Mouse (Mus musculus) neural tube, embryonic 14.5 days (tissue): Measurements from ENCODE around the gene Gfpt1. TPM values are rescaled to one million over a fixed set of nuclear protein-coding genes. Genes with fewer than 3 reads are reported as not detected.
A peak's percentile ranks its signal among the peaks of the same experiment; 100 is the strongest.

Source experiments
- ATAC-seq: fragments of 200-750 bp; cut with Nextera tagmentation; 2 replicates; pipeline ENCODE4 v1.8.0; 2017; ENCODE audit warnings: low read depth, mild to moderate bottlenecking, moderate TSS enrichment, moderate library complexity
- H3K27ac ChIP-seq: fragments of 300-500 bp; sonication (generic); 2 replicates; pipeline ENCODE4 v1.5.1; 2014; ENCODE audit warnings: low read depth, mild to moderate bottlenecking, control low read depth, low read length, moderate library complexity, mixed read lengths
- H3K27me3 ChIP-seq: fragments of 300-500 bp; sonication (generic); 2 replicates; pipeline ENCODE4 v1.6.1; 2014; ENCODE audit warnings: low read length; ENCODE audit not compliant: control insufficient read depth, insufficient read depth
- H3K36me3 ChIP-seq: fragments of 300-500 bp; sonication (generic); 2 replicates; pipeline ENCODE4 v1.6.1; 2014; ENCODE audit warnings: low read length, mixed read lengths; ENCODE audit not compliant: control insufficient read depth, insufficient read depth
- H3K4me1 ChIP-seq: fragments of 300-500 bp; sonication (generic); 2 replicates; pipeline ENCODE4 v1.6.1; 2014; ENCODE audit warnings: low read length; ENCODE audit not compliant: control insufficient read depth, insufficient read depth
- H3K4me2 ChIP-seq: fragments of 300-500 bp; sonication (generic); 2 replicates; pipeline ENCODE4 v1.6.1; 2014; ENCODE audit warnings: mild to moderate bottlenecking, low read depth, low read length, control low read depth
- H3K4me3 ChIP-seq: fragments of 300-500 bp; sonication (generic); 2 replicates; pipeline ENCODE4 v1.5.1; 2014; ENCODE audit warnings: low read depth, low read length, control low read depth, mixed read lengths
- H3K9ac ChIP-seq: fragments of 300-500 bp; sonication (generic); replicated peaks from 2 replicates; pipeline ENCODE4 v1.6.1; 2014; ENCODE audit warnings: low read depth, mild to moderate bottlenecking, control low read depth, low read length, mixed read lengths
- H3K9me3 ChIP-seq: fragments of 300-500 bp; sonication (generic); 2 replicates; pipeline ENCODE4 v1.6.1; 2016; ENCODE audit warnings: low read length; ENCODE audit not compliant: control insufficient read depth
- WGBS: fragments of 180-500 bp; shearing (Covaris S2); extraction: QIAGEN DNeasy Blood & Tissue Kit; methylation state at CpG from one replicate; pipeline ENCODE4 v1.1.7; 2014; 5-methylcytosine and 5-hydroxymethylcytosine counted together
- polyA plus RNA-seq: library from polyadenylated mRNA; unstranded; fragments of >200 nt; fragmentation: Nextera tagmentation; extraction: Ambion mirVana; gene quantifications from 2 replicates; pipeline ENCODE4 v1.2.1, GENCODE M21; 2014

Gene Gfpt1
- 32.3 and 33.4 TPM in 2 replicates for polyA plus RNA-seq

- peak; percentile 97 for ATAC-seq
- H3K27me3 ChIP-seq = no peaks in the 10 kb centered on the region
- H3K36me3 ChIP-seq = no peaks in the 10 kb centered on the region
- H3K4me2 ChIP-seq = peak within 1 kb of the TSS; percentile 62
- H3K4me1 ChIP-seq = peaks cover 7% of the 10 kb centered on the region
- peak within 1 kb of the TSS; percentile 90 for H3K4me3 ChIP-seq
- no peaks in the 10 kb centered on the region for H3K9me3 ChIP-seq
- under 1% methylated on average over 63 of the region's 68 CpGs for WGBS
- peak within 1 kb of the TSS; percentile 97 for H3K27ac ChIP-seq
- H3K9ac ChIP-seq = peak within 1 kb of the TSS; percentile 95
These were observed at the start of gene Gfpt1 for GRCm38 (mm10) chr6:87042337-87043130. TSS of gene Gfpt1 (plus strand) at chr6:87042846.

- Histone ChIP-seq H3K9me3 (no peaks in the 10 kb centered on the region), H3K4me2 (no peak overlapping the region), H3K36me3 (peaks cover 19% of the 10 kb centered on the region; the same call in 1 of the 2 replicates), H3K27me3 (no peaks in the 10 kb centered on the region), H3K4me3 (no peak overlapping the region), H3K4me1 (no peaks in the 10 kb centered on the region), H3K9ac (no peak overlapping the region), H3K27ac (no peak overlapping the region)
- no peak for ATAC-seq
- WGBS = 90% methylated on average over 4 of the region's 4 CpGs
These were observed 48.4 kb upstream of the Gfpt1 start for GRCm38 (mm10) chr6:86994254-86994653.

GRCm38 (mm10) chr6:86996629-86997307, 45.9 kb upstream of the Gfpt1 start:
- H3K4me2 ChIP-seq = no peak overlapping the region
- no peak for ATAC-seq
- H3K4me3 ChIP-seq = no peak overlapping the region
- no peaks in the 10 kb centered on the region for H3K27me3 ChIP-seq
- H3K4me1 ChIP-seq = no peaks in the 10 kb centered on the region
- no peaks in the 10 kb centered on the region for H3K9me3 ChIP-seq
- peaks cover 19% of the 10 kb centered on the region; the same call in 1 of the 2 replicates for H3K36me3 ChIP-seq
- no peak overlapping the region for H3K27ac ChIP-seq
- 89% methylated on average over 5 of the region's 5 CpGs for WGBS
- H3K9ac ChIP-seq = no peak overlapping the region

GRCm38 (mm10) chr6:86997360-86997759, 45.3 kb upstream of the Gfpt1 start:
- H3K36me3 ChIP-seq = peaks cover 19% of the 10 kb centered on the region; the same call in 1 of the 2 replicates
- ATAC-seq = no peak
- no peaks in the 10 kb centered on the region for H3K27me3 ChIP-seq

GRCm38 (mm10) chr6:87001995-87002394, 40.7 kb upstream of the Gfpt1 start:
- Histone ChIP-seq H3K27me3 (no peaks in the 10 kb centered on the region), H3K4me3 (no peak overlapping the region), H3K9me3 (no peaks in the 10 kb centered on the region), H3K27ac (no peak overlapping the region), H3K36me3 (peaks cover 6% of the 10 kb centered on the region; the same call in 1 of the 2 replicates), H3K4me1 (no peaks in the 10 kb centered on the region), H3K4me2 (no peak overlapping the region), H3K9ac (no peak overlapping the region)
- ATAC-seq = no peak
- 93% methylated on average over 6 of the region's 6 CpGs for WGBS

More at GRCm38 (mm10) chr6:86997360-86997759, 45.3 kb upstream of the Gfpt1 start:
- Histone ChIP-seq H3K4me1 (no peaks in the 10 kb centered on the region), H3K4me2 (no peak overlapping the region), H3K4me3 (no peak overlapping the region), H3K9ac (no peak overlapping the region), H3K9me3 (no peaks in the 10 kb centered on the region), H3K27ac (no peak overlapping the region)
- 95% methylated on average over 6 of the region's 6 CpGs for WGBS

- Histone ChIP-seq H3K9ac (no peak overlapping the region), H3K4me3 (no peak overlapping the region), H3K27me3 (no peaks in the 10 kb centered on the region), H3K36me3 (0 out of 2 replicates have a peak, but pooled peaks cover under 1% of the 10 kb centered on the region), H3K27ac (no peak overlapping the region), H3K9me3 (no peaks in the 10 kb centered on the region), H3K4me1 (no peaks in the 10 kb centered on the region), H3K4me2 (no peak overlapping the region)
- ATAC-seq = no peak
- 53% methylated on average over 8 of the region's 8 CpGs for WGBS
These were observed 40.1 kb upstream of the Gfpt1 start for GRCm38 (mm10) chr6:87002521-87003055.

- H3K27ac ChIP-seq = no peak overlapping the region
- no peak overlapping the region for H3K4me3 ChIP-seq
- H3K9me3 ChIP-seq = no peaks in the 10 kb centered on the region
- 76% methylated on average over 2 of the region's 2 CpGs for WGBS
- no peaks in the 10 kb centered on the region for H3K4me1 ChIP-seq
- no peak overlapping the region for H3K9ac ChIP-seq
- no peak for ATAC-seq
- H3K4me2 ChIP-seq = no peak overlapping the region
- no peaks in the 10 kb centered on the region for H3K36me3 ChIP-seq
- H3K27me3 ChIP-seq = no peaks in the 10 kb centered on the region
These were observed 38.5 kb upstream of the Gfpt1 start for GRCm38 (mm10) chr6:87004099-87004498.

GRCm38 (mm10) chr6:87005577-87005976, 37.1 kb upstream of the Gfpt1 start:
- H3K4me2 ChIP-seq = no peak overlapping the region
- H3K9me3 ChIP-seq = no peaks in the 10 kb centered on the region
- no peak overlapping the region for H3K9ac ChIP-seq
- H3K36me3 ChIP-seq = no peaks in the 10 kb centered on the region
- no peak overlapping the region for H3K27ac ChIP-seq
- H3K4me3 ChIP-seq = no peak overlapping the region
- no peak for ATAC-seq
- no peaks in the 10 kb centered on the region for H3K27me3 ChIP-seq
- H3K4me1 ChIP-seq = peaks cover 3% of the 10 kb centered on the region; the same call in 1 of the 2 replicates

GRCm38 (mm10) chr6:87008887-87009286, 33.8 kb upstream of the Gfpt1 start, which contains the start of gene Nfu1:
TSS of gene Nfu1 (plus strand) at chr6:87009236.
- 76% methylated on average over 6 of the region's 6 CpGs for WGBS

More at GRCm38 (mm10) chr6:87008887-87009286, 33.8 kb upstream of the Gfpt1 start, which contains the start of gene Nfu1:
- Histone ChIP-seq H3K9me3 (no peaks in the 10 kb centered on the region), H3K4me1 (peaks cover 5% of the 10 kb centered on the region; the same call in 1 of the 2 replicates), H3K27me3 (no peaks in the 10 kb centered on the region), H3K27ac (peak within 1 kb of the TSS; percentile 82), H3K9ac (peak within 1 kb of the TSS; percentile 93), H3K36me3 (0 out of 2 replicates have a peak, but pooled peaks cover 6% of the 10 kb centered on the region), H3K4me2 (peak within 1 kb of the TSS; percentile 64), H3K4me3 (peak within 1 kb of the TSS; percentile 93)
- no peak for ATAC-seq
